Mouse (Mus musculus): Measurements from ENCODE around the gene Actc1. TPM values are rescaled to one million over a fixed set of nuclear protein-coding genes. Genes with fewer than 3 reads are reported as not detected.

Gene Actc1
- total RNA-seq, 2 experiments from 2014 or later = not detected

DNA sequence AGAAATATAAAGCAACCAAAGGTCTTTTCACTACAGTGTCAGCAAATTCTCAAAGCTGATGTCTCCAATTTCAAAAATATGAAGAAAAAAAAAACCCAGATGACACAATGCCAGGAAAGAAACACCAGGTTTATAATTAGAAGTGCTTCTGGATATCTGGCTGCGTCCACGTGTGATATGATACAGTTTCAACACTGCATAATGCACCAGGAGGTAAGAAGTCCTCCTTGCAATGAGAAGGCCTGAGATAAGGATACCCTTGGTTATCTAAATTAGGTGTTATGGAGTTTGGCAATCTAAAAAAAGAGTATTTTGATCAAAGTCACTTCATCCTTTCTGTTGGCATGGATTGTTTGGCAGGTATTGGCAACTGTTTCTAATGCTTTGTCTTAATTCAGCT lies 18.5 kb upstream of the Actc1 start:
- Histone ChIP-seq H3K27ac (no peak overlapping the region), H3K4me3 (no peak overlapping the region)
- TF ChIP-seq CTCF (IDR thresholded peaks at IDR 0.05) = no peak
- intact Hi-C loops (cut with DNase I) = no loop called here
- no peak for DNase-seq (ENCODE audit: extremely low spot score in 1 of 2, low spot score in 2 of 2)

- no peak for TF ChIP-seq CTCF (IDR thresholded peaks at IDR 0.05)
- Histone ChIP-seq H3K27ac (no peak overlapping the region), H3K4me3 (no peak overlapping the region)
- no peak for DNase-seq (ENCODE audit: extremely low spot score in 1 of 2, low spot score in 2 of 2)
- intact Hi-C loops (cut with DNase I) = no loop called here
These were observed 12.9 kb upstream of the Actc1 start for GRCm38 (mm10) chr2:114066226-114066625.

- no peak for TF ChIP-seq CTCF (IDR thresholded peaks at IDR 0.05)
- no peak for DNase-seq (ENCODE audit: extremely low spot score in 1 of 2, low spot score in 2 of 2)
- Histone ChIP-seq H3K27ac (no peak overlapping the region), H3K4me3 (no peak overlapping the region)
- intact Hi-C loops (cut with DNase I) = no loop called here
These were observed 10.7 kb upstream of the Actc1 start for GRCm38 (mm10) chr2:114064004-114064403.

DNA sequence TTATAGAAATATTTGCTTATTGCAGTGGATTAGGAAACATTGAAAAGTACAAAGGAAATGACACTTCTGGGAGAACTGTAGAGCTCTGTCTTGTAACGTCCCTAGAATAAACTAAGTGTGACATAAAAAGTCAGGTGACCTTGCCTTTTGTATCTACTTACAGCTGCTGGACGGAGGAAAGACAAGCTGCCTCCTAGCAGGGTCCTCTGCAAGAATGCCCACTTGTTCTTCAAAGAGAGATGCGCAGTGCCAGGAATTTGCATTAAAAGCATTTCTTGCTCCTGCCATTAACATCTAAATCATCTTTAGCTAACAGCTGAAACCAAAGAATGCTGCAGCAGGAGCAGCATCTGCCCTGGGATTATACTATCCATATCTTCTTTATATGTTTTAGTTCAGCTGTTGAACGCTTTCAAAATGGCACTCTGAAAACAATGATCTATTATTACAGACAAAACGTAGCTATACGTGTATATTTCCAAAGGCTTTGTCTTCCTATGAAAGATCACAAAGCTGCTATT lies 6.8 kb upstream of the Actc1 start:
- Histone ChIP-seq H3K4me3 (no peak overlapping the region), H3K27ac (no peak overlapping the region)
- intact Hi-C loops (cut with DNase I) = no loop called here
- DNase-seq (ENCODE audit: extremely low spot score in 1 of 2, low spot score in 2 of 2) = no peak
- TF ChIP-seq CTCF (IDR thresholded peaks at IDR 0.05) = no peak

GRCm38 (mm10) chr2:114059608-114060007 lies 6.3 kb upstream of the Actc1 start:
- no peak overlapping the region for H3K4me3 ChIP-seq
- DNase-seq (ENCODE audit: extremely low spot score in 1 of 2, low spot score in 2 of 2) = no peak
- no peak for TF ChIP-seq CTCF (IDR thresholded peaks at IDR 0.05)
- H3K27ac ChIP-seq = no peak overlapping the region
- intact Hi-C loops (cut with DNase I) = no loop called here

GRCm38 (mm10) chr2:114058226-114058796 lies 5.0 kb upstream of the Actc1 start:
- H3K4me3 ChIP-seq = no peak overlapping the region
- intact Hi-C loops (cut with DNase I) = no loop called here
- H3K27ac ChIP-seq = no peak overlapping the region
- TF ChIP-seq CTCF (IDR thresholded peaks at IDR 0.05) = no peak
- DNase-seq (ENCODE audit: extremely low spot score in 1 of 2, low spot score in 2 of 2) = no peak

- intact Hi-C loops (cut with DNase I) = no loop called here
These were observed 4.0 kb upstream of the Actc1 start for GRCm38 (mm10) chr2:114057303-114057853.

DNA sequence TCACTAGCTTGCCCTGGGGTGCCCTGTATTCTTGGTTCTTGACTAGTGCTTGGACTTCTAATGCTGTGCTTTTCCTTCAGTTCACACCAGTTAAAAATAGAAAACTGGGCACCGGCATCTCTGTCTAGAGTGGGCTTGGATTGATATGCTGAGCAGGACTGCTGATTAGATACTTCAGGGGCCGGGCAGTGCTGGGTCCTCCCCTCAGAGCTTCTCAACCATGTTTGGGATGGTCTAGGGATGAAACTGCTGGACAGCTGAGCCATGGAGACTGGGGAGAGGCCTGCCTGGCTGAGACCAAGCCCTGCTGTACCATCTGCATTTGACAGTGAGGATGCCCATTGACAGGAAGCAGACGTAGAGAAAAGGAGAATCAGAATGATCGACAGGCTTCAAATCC lies 781 bp upstream of the Actc1 start:
- Histone ChIP-seq H3K4me3 (no peak overlapping the region), H3K27ac (no peak overlapping the region)
- intact Hi-C loops (cut with DNase I) = no loop called here
- no peak for TF ChIP-seq CTCF (IDR thresholded peaks at IDR 0.05)
- DNase-seq (ENCODE audit: extremely low spot score in 1 of 2, low spot score in 2 of 2) = no peak

More at GRCm38 (mm10) chr2:114057303-114057853, 4.0 kb upstream of the Actc1 start:
- DNase-seq (ENCODE audit: extremely low spot score in 1 of 2, low spot score in 2 of 2) = no peak
- TF ChIP-seq CTCF (IDR thresholded peaks at IDR 0.05) = no peak
- no peak overlapping the region for H3K27ac ChIP-seq
- H3K4me3 ChIP-seq = no peak overlapping the region

GRCm38 (mm10) chr2:114051871-114052241 lies 1.5 kb downstream of the Actc1 start:
- intact Hi-C loops (cut with DNase I) = no loop called here
- no peak for TF ChIP-seq CTCF (IDR thresholded peaks at IDR 0.05)
- Histone ChIP-seq H3K27ac (no peak overlapping the region), H3K4me3 (no peak overlapping the region)
- DNase-seq (ENCODE audit: extremely low spot score in 1 of 2, low spot score in 2 of 2) = no peak

DNA sequence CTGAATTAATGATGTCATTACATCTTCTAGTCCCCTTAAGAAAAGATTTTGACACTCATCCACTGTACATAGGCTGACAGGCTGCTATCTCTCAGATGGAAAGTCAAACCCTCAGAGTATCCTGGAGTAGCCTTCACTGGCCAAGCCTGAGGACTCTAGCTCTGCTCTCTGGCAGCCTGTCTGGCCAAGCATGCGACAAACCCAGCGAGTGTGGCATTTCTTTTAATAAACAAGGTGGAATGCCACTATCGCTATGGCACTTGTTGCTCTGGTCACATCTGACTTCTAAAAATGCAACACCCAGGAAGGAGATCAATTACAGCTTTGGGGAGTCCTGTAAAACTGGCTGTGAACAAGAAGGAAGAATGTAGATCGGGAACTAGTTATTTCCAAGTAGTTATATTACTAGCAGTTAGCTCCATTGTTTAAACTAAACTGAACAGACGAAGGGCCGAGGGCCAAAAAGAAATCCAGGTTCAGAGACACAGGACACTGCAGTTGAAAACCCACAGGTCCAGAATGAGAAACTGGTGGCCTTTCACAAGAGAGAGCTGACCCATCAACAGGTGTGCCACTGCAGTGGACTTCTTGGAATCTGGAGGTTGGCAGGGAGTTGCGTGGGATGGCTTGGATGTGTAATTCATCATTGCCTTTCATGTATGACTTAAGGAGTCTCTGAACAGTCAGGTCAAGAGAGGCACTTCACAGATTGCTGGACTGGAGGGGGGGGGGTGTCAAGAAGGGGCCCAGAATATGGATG lies 2.1 kb downstream of the Actc1 start:
- intact Hi-C loops (cut with DNase I) = no loop called here
- no peak overlapping the region for H3K4me3 ChIP-seq
- no peak for DNase-seq (ENCODE audit: extremely low spot score in 1 of 2, low spot score in 2 of 2)
- TF ChIP-seq CTCF (IDR thresholded peaks at IDR 0.05) = no peak
- no peak overlapping the region for H3K27ac ChIP-seq

DNA sequence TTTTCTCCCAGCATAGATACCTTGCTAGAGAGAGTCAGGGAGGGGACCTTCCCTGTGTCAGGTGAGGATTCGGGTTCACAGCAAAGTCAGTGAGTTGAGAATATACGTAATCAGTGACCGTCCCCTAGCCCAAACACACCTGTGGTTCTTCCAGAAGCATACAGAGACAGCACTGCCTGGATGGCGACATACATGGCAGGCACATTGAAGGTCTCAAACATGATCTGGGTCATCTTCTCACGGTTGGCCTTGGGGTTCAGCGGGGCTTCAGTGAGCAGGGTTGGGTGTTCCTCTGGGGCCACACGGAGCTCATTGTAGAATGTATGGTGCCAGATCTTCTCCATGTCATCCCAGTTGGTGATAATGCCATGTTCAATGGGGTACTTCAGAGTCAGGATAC lies 3.2 kb downstream of the Actc1 start:
- intact Hi-C loops (cut with DNase I) = no loop called here
- TF ChIP-seq CTCF (IDR thresholded peaks at IDR 0.05) = no peak

GRCm38 (mm10) chr2:114049372-114049771 lies 4.0 kb downstream of the Actc1 start:
- no peak for DNase-seq (ENCODE audit: extremely low spot score in 1 of 2, low spot score in 2 of 2)
- no peak overlapping the region for H3K4me3 ChIP-seq
- TF ChIP-seq CTCF (IDR thresholded peaks at IDR 0.05) = no peak
- H3K27ac ChIP-seq = no peak overlapping the region
- intact Hi-C loops (cut with DNase I) = no loop called here

More for the DNA sequence above, 3.2 kb downstream of the Actc1 start:
- no peak overlapping the region for H3K27ac ChIP-seq
- H3K4me3 ChIP-seq = no peak overlapping the region
- no peak for DNase-seq (ENCODE audit: extremely low spot score in 1 of 2, low spot score in 2 of 2)

All from left cerebral cortex, adult 2 months (tissue).